Mouse (Mus musculus): ENCODE measurements around the gene Minos1.

Gene Minos1

GRCm38 (mm10) chr4:139142985-139143384, 12.1 kb upstream of the Minos1 start:
- DNase-seq: no peak

GRCm38 (mm10) chr4:139141785-139142184, 10.9 kb upstream of the Minos1 start:
- no peak for DNase-seq

- DNase-seq: peak; percentile 19
Observed at GRCm38 (mm10) chr4:139140267-139140666, 9.4 kb upstream of the Minos1 start.

GRCm38 (mm10) chr4:139136011-139136410, 5.1 kb upstream of the Minos1 start:
- DNase-seq: no peak

- DNase-seq: no peak
Observed at GRCm38 (mm10) chr4:139133109-139133508, 2.2 kb upstream of the Minos1 start.

GRCm38 (mm10) chr4:139131858-139132672, 1.2 kb upstream of the Minos1 start:
- no peak for DNase-seq

- peak; percentile 53 for DNase-seq
Observed at GRCm38 (mm10) chr4:139129806-139130700, 860 bp downstream of the Minos1 start.

GRCm38 (mm10) chr4:139126475-139126874, 4.4 kb downstream of the Minos1 start:
- no peak for DNase-seq

- DNase-seq: peak; percentile 35
Observed at GRCm38 (mm10) chr4:139124940-139125339, 6.0 kb downstream of the Minos1 start.

GRCm38 (mm10) chr4:139122557-139122956, 8.4 kb downstream of the Minos1 start:
- DNase-seq: no peak

GRCm38 (mm10) chr4:139120998-139121397, 9.9 kb downstream of the Minos1 start:
- peak; percentile 29 for DNase-seq

GRCm38 (mm10) chr4:139120281-139120814, 10.6 kb downstream of the Minos1 start:
- no peak for DNase-seq

GRCm38 (mm10) chr4:139116356-139117063, 14.4 kb downstream of the Minos1 start:
- DNase-seq: no peak

GRCm38 (mm10) chr4:139115721-139116120, 15.2 kb downstream of the Minos1 start:
- DNase-seq: peak; percentile 26

GRCm38 (mm10) chr4:139112482-139112881, 18.4 kb downstream of the Minos1 start:
- no peak for DNase-seq

- no peak for DNase-seq
Observed at GRCm38 (mm10) chr4:139111421-139111820, 19.5 kb downstream of the Minos1 start.

GRCm38 (mm10) chr4:139110858-139111257, 20.1 kb downstream of the Minos1 start:
- peak; percentile 53 for DNase-seq

GRCm38 (mm10) chr4:139105453-139105852, 25.5 kb downstream of the Minos1 start:
- DNase-seq: no peak

- DNase-seq: no peak
Observed at GRCm38 (mm10) chr4:139101546-139101945, 29.4 kb downstream of the Minos1 start.

GRCm38 (mm10) chr4:139100326-139100725, 30.6 kb downstream of the Minos1 start:
- DNase-seq: no peak

GRCm38 (mm10) chr4:139096201-139096600, 34.7 kb downstream of the Minos1 start:
- DNase-seq: peak; percentile 71

- DNase-seq: peak; percentile 50
Observed at GRCm38 (mm10) chr4:139095406-139095805, 35.5 kb downstream of the Minos1 start.

- DNase-seq: no peak
Observed at GRCm38 (mm10) chr4:139093196-139093530, 37.8 kb downstream of the Minos1 start.
